8 mouse cellular contexts compared by ENCODE assay signal in genomic region chr7:4471179-4471555, GRCm38 (mm10). TPM values are rescaled to one million over a fixed set of nuclear protein-coding genes. Genes with fewer than 3 reads are reported as not detected.
A peak's percentile ranks its signal among the peaks of the same experiment; 100 is the strongest.
DNase-seq lines count a peak whose midpoint lies in the region; ATAC-seq lines count a peak whose summit lies in the region.

No protein-coding gene starts in this region.

- intact Hi-C loops in gastrocnemius, postnatal 36 days (cut with DNase I), result no loop called here

- H3K27ac ChIP-seq in intestine, embryonic 14.5 days (ENCODE audit: low read depth), result no peak overlapping the region

- H3K27me3 ChIP-seq in intestine, embryonic 14.5 days (replicated peaks; ENCODE audit: control insufficient read depth, insufficient read depth, low read length), result peaks cover 35% of the 10 kb centered on the region

- H3K4me3 ChIP-seq in intestine, embryonic 14.5 days (ENCODE audit: low read depth, low read length), result peak overlapping the region; percentile 44

- H3K9ac ChIP-seq in intestine, embryonic 14.5 days (ENCODE audit: low read length), result peak overlapping the region; percentile 27; the same call in 1 of the 2 replicates

- H3K4me2 ChIP-seq in intestine, embryonic 14.5 days (ENCODE audit: low read length), result peak overlapping the region; percentile 94

- no peaks in the 10 kb centered on the region for H3K9me3 ChIP-seq in intestine, embryonic 14.5 days (ENCODE audit: control insufficient read depth, low read length)

- DNase-seq in adrenal gland, postnatal 10 days, result peak; percentile 91
- peak; percentile 89 for DNase-seq in embryo, embryonic 11 days
- DNase-seq in gastrocnemius, postnatal 36 days, result peak; percentile 70 to 75
- peak; percentile 92 for DNase-seq in intestine, embryonic 14.5 days (ENCODE audit: low spot score)
- DNase-seq in left cerebral cortex, adult 9 months (ENCODE audit: low spot score in 2 of 2), result peak; percentile 40 to 87
- peak; percentile 90 to 93 for DNase-seq in right cerebral cortex, adult 2 months (ENCODE audit: low spot score in 2 of 2)

- peak; percentile 84 for ATAC-seq in intestine, embryonic 14.5 days (replicated peaks; ENCODE audit: low FRiP score, low TSS enrichment, low read depth)
- peak; percentile 43; the same call in 1 of the 2 replicates for ATAC-seq in megakaryocyte, adult 5-6 weeks (ENCODE audit: poor library complexity, severe bottlenecking)
- ATAC-seq in activated CD4-positive, CD25-positive, alpha-beta regulatory T cell, adult 4 months, result no peak

- H3K4me1 ChIP-seq in intestine, embryonic 14.5 days (replicated peaks; ENCODE audit: control insufficient read depth, insufficient read depth, low read length), result peaks cover 4% of the 10 kb centered on the region; the same call in 1 of the 2 replicates

- under 1% methylated on average over 24 of the region's 24 CpGs for WGBS in intestine, embryonic 14.5 days

- no peaks in the 10 kb centered on the region for H3K36me3 ChIP-seq in intestine, embryonic 14.5 days (ENCODE audit: control insufficient read depth, insufficient read depth, low read length)

RNA-seq across cellular contexts. Expression of gene Eps8l1, which starts 10.7 kb away (rescaled TPM):
- 1 to 10 TPM; 2.1 to 7.1 TPM for total RNA-seq in adrenal gland, postnatal 10 days (2021)
- 1 to 10 TPM in 1 of 2 experiments, under 1 TPM in 1; 0.59 to 1.5 TPM for total RNA-seq in gastrocnemius, postnatal 36 days (2021)
- polyA plus RNA-seq in intestine, embryonic 14.5 days (2014; fragmentation: Nextera tagmentation; extraction: Ambion mirVana), result 1.7 and 5.2 TPM in 2 replicates
- 1.4 and 5.3 TPM in 2 replicates for total RNA-seq in megakaryocyte, adult 5-6 weeks (2015)
- 4.5 and 5.1 TPM in 2 replicates for total RNA-seq in megakaryocyte, adult 5-6 weeks (2017)
- polyA plus RNA-seq in activated CD4-positive, CD25-positive, alpha-beta regulatory T cell, adult 4 months (2017; shearing (Covaris generic)), result 10 to 100 TPM in 1 of 2 experiments, 1 to 10 TPM in 1; 4.8 to 14.3 TPM

RNA-seq across cellular contexts. Expression of gene Rdh13, which starts 25.7 kb away (rescaled TPM):
- 10 to 100 TPM; 30.9 to 38.2 TPM for total RNA-seq in adrenal gland, postnatal 10 days (2021)
- 10 to 100 TPM; 13.4 to 15.4 TPM for total RNA-seq in gastrocnemius, postnatal 36 days (2021)
- 34.5 and 38.3 TPM in 2 replicates for polyA plus RNA-seq in intestine, embryonic 14.5 days (2014; fragmentation: Nextera tagmentation; extraction: Ambion mirVana)
- total RNA-seq in megakaryocyte, adult 5-6 weeks (2015), result 1.1 and 1.8 TPM in 2 replicates
- 4.7 and 5.4 TPM in 2 replicates for total RNA-seq in megakaryocyte, adult 5-6 weeks (2017)
- 10 to 100 TPM; 13.6 to 16.8 TPM for polyA plus RNA-seq in activated CD4-positive, CD25-positive, alpha-beta regulatory T cell, adult 4 months (2017; shearing (Covaris generic))

RNA-seq across cellular contexts. Expression of gene Ppp1r12c, which starts 30.3 kb away (rescaled TPM):
- 10 to 100 TPM; 74.0 to 84.4 TPM for total RNA-seq in adrenal gland, postnatal 10 days (2021)
- total RNA-seq in gastrocnemius, postnatal 36 days (2021), result 10 to 100 TPM; 18.3 to 19.4 TPM
- polyA plus RNA-seq in intestine, embryonic 14.5 days (2014; fragmentation: Nextera tagmentation; extraction: Ambion mirVana), result 53.4 and 58.7 TPM in 2 replicates
- 106 and 134 TPM in 2 replicates for total RNA-seq in megakaryocyte, adult 5-6 weeks (2015)
- 146 and 169 TPM in 2 replicates for total RNA-seq in megakaryocyte, adult 5-6 weeks (2017)
- 10 to 100 TPM; 21.6 to 26.6 TPM for polyA plus RNA-seq in activated CD4-positive, CD25-positive, alpha-beta regulatory T cell, adult 4 months (2017; shearing (Covaris generic))

RNA-seq across cellular contexts. Expression of gene Tnnt1, which starts 45.0 kb away (rescaled TPM):
- 10 to 100 TPM; 17.3 to 93.6 TPM for total RNA-seq in adrenal gland, postnatal 10 days (2021)
- 100 to 1,000 TPM; 181 to 818 TPM for total RNA-seq in gastrocnemius, postnatal 36 days (2021)
- 18.6 and 21.1 TPM in 2 replicates for polyA plus RNA-seq in intestine, embryonic 14.5 days (2014; fragmentation: Nextera tagmentation; extraction: Ambion mirVana)
- 2.6 and 5.8 TPM in 2 replicates for total RNA-seq in megakaryocyte, adult 5-6 weeks (2015)
- total RNA-seq in megakaryocyte, adult 5-6 weeks (2017), result 8.6 and 13.4 TPM in 2 replicates
- 10 to 100 TPM in 1 of 2 experiments, 1 to 10 TPM in 1; 4.9 to 10.4 TPM for polyA plus RNA-seq in activated CD4-positive, CD25-positive, alpha-beta regulatory T cell, adult 4 months (2017; shearing (Covaris generic))

RNA-seq across cellular contexts. Expression of gene Tnni3, which starts 52.9 kb away (rescaled TPM):
- total RNA-seq in adrenal gland, postnatal 10 days (2021), result 1 to 10 TPM in 1 of 2 experiments, under 1 TPM in 1; 0.78 to 1.3 TPM
- total RNA-seq in gastrocnemius, postnatal 36 days (2021), result under 1 TPM; 0.44 to 0.64 TPM
- polyA plus RNA-seq in intestine, embryonic 14.5 days (2014; fragmentation: Nextera tagmentation; extraction: Ambion mirVana), result 1.5 and 1.7 TPM in 2 replicates
- total RNA-seq in megakaryocyte, adult 5-6 weeks (2015), result 5.1 and 8.8 TPM in 2 replicates
- total RNA-seq in megakaryocyte, adult 5-6 weeks (2017), result 1.7 TPM in 1 of 2 replicates, not detected in the other
- polyA plus RNA-seq in activated CD4-positive, CD25-positive, alpha-beta regulatory T cell, adult 4 months (2017; shearing (Covaris generic)), result 1 to 10 TPM; 1.7 to 3.6 TPM
